Mouse (Mus musculus) CD8-positive naive resting alpha-beta T cell, adult 2 months (primary cell): ENCODE measurements at regions not wholly inside any gene's neighbourhood (a gene's known extent, or its start where the extent isn't known, plus 50 kb on each side); places are given as distances from the start of the nearest gene placed in this dataset.

Experiments used
- DNase-seq, 2 experiments: peaks; one replicate each; pipeline ENCODE4 v3.0.0; 2022; ENCODE audit warnings: low read depth in 2 of 2, low spot score in 2 of 2

- DNase-seq = no peak
Observed at GRCm38 (mm10) chr12:79968676-79969075, 144.1 kb downstream of the Zfp36l1 start.

- no peak for DNase-seq
Observed at GRCm38 (mm10) chr12:79967491-79968255, 145.1 kb downstream of the Zfp36l1 start.

- DNase-seq = no peak
Observed at GRCm38 (mm10) chr12:79966621-79967490, 146.0 kb downstream of the Zfp36l1 start.

GRCm38 (mm10) chr12:79966289-79966615 is 146.6 kb downstream of the Zfp36l1 start:
- DNase-seq = no peak

- DNase-seq = no peak
Observed at GRCm38 (mm10) chr12:79965471-79966288, 147.1 kb downstream of the Zfp36l1 start.

GRCm38 (mm10) chr12:79963443-79964025 is 149.3 kb downstream of the Zfp36l1 start:
- DNase-seq = no peak

GRCm38 (mm10) chr12:79962649-79963236 is 150.1 kb downstream of the Zfp36l1 start:
- no peak for DNase-seq

GRCm38 (mm10) chr12:79961881-79962280 is 150.9 kb downstream of the Zfp36l1 start:
- no peak for DNase-seq

- no peak for DNase-seq
Observed at GRCm38 (mm10) chr12:79961076-79961475, 151.7 kb downstream of the Zfp36l1 start.

GRCm38 (mm10) chr12:79960446-79960845 is 152.4 kb downstream of the Zfp36l1 start:
- DNase-seq = no peak

GRCm38 (mm10) chr12:79959540-79960305 is 153.1 kb downstream of the Zfp36l1 start:
- DNase-seq = no peak

GRCm38 (mm10) chr12:79957211-79957610 is 155.6 kb downstream of the Zfp36l1 start:
- no peak for DNase-seq

- DNase-seq = no peak
Observed at GRCm38 (mm10) chr12:79956351-79956750, 156.5 kb downstream of the Zfp36l1 start.

- DNase-seq = no peak
Observed at GRCm38 (mm10) chr12:79955501-79955900, 157.3 kb downstream of the Zfp36l1 start.

GRCm38 (mm10) chr12:79950579-79951112 is 162.2 kb downstream of the Zfp36l1 start:
- DNase-seq = no peak

GRCm38 (mm10) chr12:79949101-79949824 is 163.6 kb downstream of the Zfp36l1 start:
- DNase-seq = no peak

GRCm38 (mm10) chr12:79947574-79947973 is 165.2 kb downstream of the Zfp36l1 start:
- no peak for DNase-seq

- no peak for DNase-seq
Observed at GRCm38 (mm10) chr12:79946777-79947176, 166.0 kb downstream of the Zfp36l1 start.

- DNase-seq = no peak
Observed at GRCm38 (mm10) chr12:79945899-79946298, 166.9 kb downstream of the Zfp36l1 start.
